8 mouse cellular contexts compared by ENCODE assay signal in genomic region chr11:76570741-76571612, GRCm38 (mm10). TPM values are rescaled to one million over a fixed set of nuclear protein-coding genes. Genes with fewer than 3 reads are reported as not detected.
DNase-seq lines count a peak whose midpoint lies in the region; ATAC-seq and TF ChIP-seq lines count a peak whose summit lies in the region.

No protein-coding gene starts in this region.

- peak; percentile 58 for DNase-seq in layer of hippocampus, adult 11-12 months (ENCODE audit: low spot score)
- DNase-seq in layer of hippocampus, adult 9-10 months (ENCODE audit: low spot score): no peak
- peak; percentile 78 for DNase-seq in forebrain, postnatal 0 days
- DNase-seq in kidney, postnatal 0 days (ENCODE audit: low spot score): peak; percentile 70
- no peak for DNase-seq in liver, embryonic 14.5 days (ENCODE audit: low read depth in 3 of 3, low spot score in 3 of 3)
- peak; percentile 83 to 86 for DNase-seq in right cerebral cortex, postnatal 10 days (ENCODE audit: low spot score in 2 of 2)
- DNase-seq in spleen, adult 18-20 months: no peak

- no peaks in the 10 kb centered on the region for H3K27me3 ChIP-seq in forebrain, postnatal 0 days (ENCODE audit: insufficient read depth, low read length)
- H3K27me3 ChIP-seq in kidney, postnatal 0 days (ENCODE audit: insufficient read depth, low read length): no peaks in the 10 kb centered on the region
- H3K27me3 ChIP-seq in liver, embryonic 14.5 days (ENCODE audit: control insufficient read depth, insufficient read depth, low read length): peaks cover 42% of the 10 kb centered on the region

- peaks cover 74% of the 10 kb centered on the region for H3K4me1 ChIP-seq in bone marrow macrophage, adult 2 months (ENCODE audit: control insufficient read depth, insufficient read depth, low read length)
- peaks cover 14% of the 10 kb centered on the region for H3K4me1 ChIP-seq in forebrain, postnatal 0 days (ENCODE audit: insufficient read depth)
- peaks cover 12% of the 10 kb centered on the region; the same call in 1 of the 2 replicates for H3K4me1 ChIP-seq in kidney, postnatal 0 days (replicated peaks; ENCODE audit: insufficient read depth, low read length)
- H3K4me1 ChIP-seq in liver, embryonic 14.5 days (replicated peaks; ENCODE audit: control insufficient read depth in 2 of 2, insufficient read depth in 2 of 2, low read length in 1 of 2): no peaks in the 10 kb centered on the region

- no peak for TF ChIP-seq POLR2A in bone marrow macrophage, adult 2 months (IDR thresholded peaks at IDR 0.05; ENCODE audit: borderline replicate concordance, low read depth, low read length)

- H3K36me3 ChIP-seq in forebrain, postnatal 0 days (ENCODE audit: insufficient read depth): no peaks in the 10 kb centered on the region
- no peaks in the 10 kb centered on the region for H3K36me3 ChIP-seq in kidney, postnatal 0 days (ENCODE audit: insufficient read depth, low read length)
- H3K36me3 ChIP-seq in liver, embryonic 14.5 days (replicated peaks; ENCODE audit: control insufficient read depth, insufficient read depth, low read depth): no peaks in the 10 kb centered on the region

- 3% methylated on average over 58 of the region's 66 CpGs for WGBS in forebrain, postnatal 0 days
- WGBS in kidney, postnatal 0 days: 0% methylated on average over 41 of the region's 66 CpGs
- WGBS in liver, embryonic 14.5 days (ENCODE audit: insufficient replicate concordance): 2% methylated on average over 63 of the region's 66 CpGs

- no peaks in the 10 kb centered on the region for H3K9me3 ChIP-seq in forebrain, postnatal 0 days (ENCODE audit: low read length)
- no peaks in the 10 kb centered on the region for H3K9me3 ChIP-seq in kidney, postnatal 0 days (replicated peaks; ENCODE audit: low read length)
- H3K9me3 ChIP-seq in liver, embryonic 14.5 days (ENCODE audit: control insufficient read depth, low read length): no peaks in the 10 kb centered on the region

- H3K4me2 ChIP-seq in forebrain, postnatal 0 days (ENCODE audit: low read depth): peak overlapping the region; percentile 95
- peak overlapping the region; percentile 97 for H3K4me2 ChIP-seq in kidney, postnatal 0 days (ENCODE audit: low read length)
- peak overlapping the region; percentile 57 for H3K4me2 ChIP-seq in liver, embryonic 14.5 days (ENCODE audit: low read depth)

- peak overlapping the region; percentile 98 for H3K27ac ChIP-seq in bone marrow macrophage, adult 2 months (ENCODE audit: insufficient read depth, low read depth, low read length)
- peak overlapping the region; percentile 30 for H3K27ac ChIP-seq in forebrain, postnatal 0 days (ENCODE audit: low read depth, low read length)
- peak overlapping the region; percentile 51 for H3K27ac ChIP-seq in kidney, postnatal 0 days
- H3K27ac ChIP-seq in liver, embryonic 14.5 days: no peak overlapping the region

- TF ChIP-seq EP300 in liver, embryonic 14.5 days (IDR thresholded peaks at IDR 0.05; ENCODE audit: low read depth): no peak

- H3K4me3 ChIP-seq in bone marrow macrophage, adult 2 months (ENCODE audit: insufficient read depth, low read length): peak overlapping the region; percentile 83
- H3K4me3 ChIP-seq in forebrain, postnatal 0 days (ENCODE audit: low read depth, low read length): peak overlapping the region; percentile 75
- peak overlapping the region; percentile 59 for H3K4me3 ChIP-seq in kidney, postnatal 0 days (replicated peaks; ENCODE audit: low read depth, low read length)
- H3K4me3 ChIP-seq in liver, embryonic 14.5 days (ENCODE audit: insufficient read depth in 1 of 2, low read depth in 2 of 2, low read length in 2 of 2): peak overlapping the region; percentile 15 to 24; a peak in 3 of 4 replicates

- peak; percentile 88 for ATAC-seq in forebrain, postnatal 0 days
- ATAC-seq in kidney, postnatal 0 days (replicated peaks; ENCODE audit: low FRiP score, low read depth): peak; percentile 74
- ATAC-seq in liver, embryonic 14.5 days (ENCODE audit: insufficient read depth): no peak

- H3K9ac ChIP-seq in forebrain, postnatal 0 days: peak overlapping the region; percentile 78
- H3K9ac ChIP-seq in kidney, postnatal 0 days (ENCODE audit: low read depth, low read length): peak overlapping the region; percentile 70
- no peak overlapping the region for H3K9ac ChIP-seq in liver, embryonic 14.5 days (replicated peaks)

- no peak for TF ChIP-seq CTCF in bone marrow macrophage, adult 2 months (IDR thresholded peaks at IDR 0.05; ENCODE audit: low read depth, low read length)
- no peak for TF ChIP-seq CTCF in forebrain, postnatal 0 days (IDR thresholded peaks at IDR 0.05; ENCODE audit: low read depth)
- peak; percentile 34 for TF ChIP-seq CTCF in kidney, postnatal 0 days (IDR thresholded peaks at IDR 0.05; ENCODE audit: low read depth)
- no peak for TF ChIP-seq CTCF in liver, embryonic 14.5 days (IDR thresholded peaks at IDR 0.05; ENCODE audit: low read depth)

RNA-seq across cellular contexts. Expression of gene Abr, which starts 51.1 kb away (rescaled TPM):
- polyA plus RNA-seq in bone marrow macrophage, adult 2 months (2012; ENCODE audit: insufficient read depth, insufficient read length, missing spikeins): 145 and 158 TPM in 2 replicates
- total RNA-seq in forebrain, postnatal 0 days (2014; rRNA removed): 241 and 262 TPM in 2 replicates
- 99.1 and 110 TPM in 2 replicates for polyA plus RNA-seq in forebrain, postnatal 0 days (2015; fragmentation: Nextera tagmentation; extraction: Ambion mirVana)
- 27.7 and 30.7 TPM in 2 replicates for polyA plus RNA-seq in kidney, postnatal 0 days (2015; fragmentation: Nextera tagmentation; extraction: Ambion mirVana)
- 3.3 and 3.6 TPM in 2 replicates for polyA plus RNA-seq in liver, embryonic 14.5 days (2012; rRNA removed)
- 2.3 and 2.5 TPM in 2 replicates for polyA plus RNA-seq in liver, embryonic 14.5 days (2014; fragmentation: Nextera tagmentation; extraction: Ambion mirVana)

Comparison
In these comparisons a context has a peak if more than half of its experiments do, and no peak if none do; other contexts are left out.
1. DNase-seq: peak in layer of hippocampus, adult 11-12 months (single experiment), forebrain, postnatal 0 days (single experiment), kidney, postnatal 0 days (single experiment) and right cerebral cortex, postnatal 10 days (2 of 2); none in layer of hippocampus, adult 9-10 months (single experiment), liver, embryonic 14.5 days (0 of 3) and spleen, adult 18-20 months (0 of 2).
2. H3K4me3 ChIP-seq: peak in every context shown above with its lines; median percentile 83 in bone marrow macrophage, adult 2 months; 75 in forebrain, postnatal 0 days; 59 in kidney, postnatal 0 days; 20 in liver, embryonic 14.5 days.
3. Peak in every context shown above with its lines, with median percentiles within 50 percentile points of each other: H3K4me2 ChIP-seq.